Mouse (Mus musculus) kidney, adult 2 months (tissue): ENCODE measurements around the gene Usp34.

Experiments used
- CTCF ChIP-seq: fragments of 200-500 bp; conservative IDR thresholded peaks from 2 replicates; pipeline ENCODE4 v1.5.1; 2011; ENCODE audit warnings: low read depth, mild to moderate bottlenecking, control low read depth, low read length, moderate library complexity, mixed read lengths; ENCODE audit not compliant: insufficient read depth, insufficient read length
- POLR2A ChIP-seq: fragments of 200-500 bp; IDR thresholded peaks from one replicate; pipeline ENCODE4 v1.6.1; 2011; ENCODE audit warnings: low read depth, low read length, control low read depth

- TF ChIP-seq CTCF (no peak), POLR2A (no peak)
Observed at GRCm38 (mm10) chr11:23496661-23497060, 190.0 kb downstream of the Usp34 start.
